Mouse (Mus musculus) heart, embryonic 16.5 days (tissue): Measurements from ENCODE around the gene Mkrn2. TPM values are rescaled to one million over a fixed set of nuclear protein-coding genes. Genes with fewer than 3 reads are reported as not detected.

Experiments
- ATAC-seq: fragments of 200-750 bp; cut with Nextera tagmentation; replicated peaks from 2 replicates; pipeline ENCODE4 v1.8.0; 2017; ENCODE audit warnings: moderate number of reproducible peaks; ENCODE audit not compliant: insufficient read depth, low FRiP score; ENCODE audit errors: extremely low read depth
- H3K27ac ChIP-seq: fragments of 300-500 bp; sonication (generic); 2 replicates; pipeline ENCODE4 v1.5.1; 2014; ENCODE audit warnings: mild to moderate bottlenecking, low read length, control low read depth, moderate library complexity
- H3K27me3 ChIP-seq: fragments of 300-500 bp; sonication (generic); 2 replicates; pipeline ENCODE4 v1.6.1; 2014; ENCODE audit warnings: low read length, mixed read lengths; ENCODE audit not compliant: control insufficient read depth, insufficient read depth
- H3K36me3 ChIP-seq: fragments of 300-500 bp; sonication (generic); 2 replicates; pipeline ENCODE4 v1.6.1; 2014; ENCODE audit not compliant: control insufficient read depth, insufficient read depth
- H3K4me1 ChIP-seq: fragments of 300-500 bp; sonication (generic); 2 replicates; pipeline ENCODE4 v1.6.1; 2014; ENCODE audit warnings: low read length, mixed read lengths; ENCODE audit not compliant: control insufficient read depth, insufficient read depth
- H3K4me2 ChIP-seq: fragments of 300-500 bp; sonication (generic); 2 replicates; pipeline ENCODE4 v1.6.1; 2014; ENCODE audit warnings: low read depth, mild to moderate bottlenecking, control low read depth, low read length
- H3K4me3 ChIP-seq: fragments of 300-500 bp; sonication (generic); 2 replicates; pipeline ENCODE4 v1.5.1; 2014; ENCODE audit warnings: mild to moderate bottlenecking, control low read depth, low read length
- H3K9ac ChIP-seq: fragments of 300-500 bp; sonication (generic); 2 replicates; pipeline ENCODE4 v1.6.1; 2014; ENCODE audit warnings: low read length, control low read depth
- H3K9me3 ChIP-seq: fragments of 300-500 bp; sonication (generic); replicated peaks from 2 replicates; pipeline ENCODE4 v1.6.1; 2016; ENCODE audit warnings: low read length; ENCODE audit not compliant: control insufficient read depth
- WGBS: fragments of 180-500 bp; shearing (Covaris S2); extraction: QIAGEN DNeasy Blood & Tissue Kit; methylation state at CpG from one replicate; pipeline ENCODE4 v1.1.7; 2014; 5-methylcytosine and 5-hydroxymethylcytosine counted together
- polyA plus RNA-seq: library from polyadenylated mRNA; unstranded; fragments of >200 nt; fragmentation: Nextera tagmentation; extraction: Ambion mirVana; gene quantifications from 2 replicates; pipeline ENCODE4 v1.2.1, GENCODE M21; 2015

Mkrn2 gene
- polyA plus RNA-seq, 1 experiment from 2014 or later: 26.2 TPM

GRCm38 (mm10) chr6:115653939-115654338 is 52.2 kb downstream of the Mkrn2 start:
- 33% methylated on average over 2 of the region's 2 CpGs for WGBS
- no peak for ATAC-seq
- H3K4me1 ChIP-seq: peaks cover 55% of the 10 kb centered on the region

DNA sequence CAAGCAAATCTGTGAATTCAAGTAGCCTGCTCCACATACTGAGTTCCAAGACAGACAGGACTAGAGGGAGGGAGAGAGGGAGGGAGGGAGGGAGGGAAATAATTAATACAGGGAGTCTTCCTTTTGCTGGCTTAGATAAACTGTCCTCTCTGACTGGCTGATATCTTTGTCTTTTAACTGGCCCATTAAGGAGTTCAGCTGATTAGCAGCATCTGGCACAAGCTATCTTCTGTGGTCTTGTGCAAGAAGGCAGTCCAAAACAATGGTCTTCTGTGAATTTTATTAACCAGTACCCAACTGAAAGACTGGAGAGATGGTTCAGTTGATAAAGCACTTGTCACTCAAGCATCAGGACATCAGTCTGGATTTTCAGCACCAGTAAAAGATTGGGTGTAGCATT is 57.1 kb downstream of the Mkrn2 start:
- no peak for ATAC-seq
- no peaks in the 10 kb centered on the region for H3K9me3 ChIP-seq

More at GRCm38 (mm10) chr6:115653939-115654338, 52.2 kb downstream of the Mkrn2 start:
- no peaks in the 10 kb centered on the region for H3K36me3 ChIP-seq
- no peaks in the 10 kb centered on the region for H3K27me3 ChIP-seq
- H3K9me3 ChIP-seq: no peaks in the 10 kb centered on the region
- no peak overlapping the region for H3K27ac ChIP-seq
- no peak overlapping the region for H3K4me2 ChIP-seq
- no peak overlapping the region for H3K4me3 ChIP-seq
- no peak overlapping the region for H3K9ac ChIP-seq

GRCm38 (mm10) chr6:115664268-115664667 is 62.6 kb downstream of the Mkrn2 start:
- Histone ChIP-seq H3K4me3 (no peak overlapping the region), H3K36me3 (0 out of 2 replicates have a peak, but pooled peaks cover 5% of the 10 kb centered on the region), H3K4me1 (peaks cover 37% of the 10 kb centered on the region), H3K9me3 (no peaks in the 10 kb centered on the region), H3K27ac (no peak overlapping the region), H3K9ac (no peak overlapping the region), H3K27me3 (no peaks in the 10 kb centered on the region), H3K4me2 (no peak overlapping the region)
- 42% methylated on average over 3 of the region's 3 CpGs for WGBS
- no peak for ATAC-seq

More for the DNA sequence above, 57.1 kb downstream of the Mkrn2 start:
- no peak overlapping the region for H3K4me3 ChIP-seq
- H3K4me1 ChIP-seq: peaks cover 34% of the 10 kb centered on the region
- H3K27me3 ChIP-seq: no peaks in the 10 kb centered on the region
- H3K36me3 ChIP-seq: 0 out of 2 replicates have a peak, but pooled peaks cover 5% of the 10 kb centered on the region
- H3K9ac ChIP-seq: no peak overlapping the region
- H3K4me2 ChIP-seq: no peak overlapping the region
- H3K27ac ChIP-seq: no peak overlapping the region

GRCm38 (mm10) chr6:115666641-115667040 is 64.9 kb downstream of the Mkrn2 start:
- 76% methylated on average over 4 of the region's 4 CpGs for WGBS
- ATAC-seq: no peak
- Histone ChIP-seq H3K9ac (no peak overlapping the region), H3K36me3 (0 out of 2 replicates have a peak, but pooled peaks cover 2% of the 10 kb centered on the region), H3K4me1 (peaks cover 32% of the 10 kb centered on the region), H3K4me3 (no peak overlapping the region), H3K9me3 (no peaks in the 10 kb centered on the region), H3K27ac (no peak overlapping the region), H3K27me3 (no peaks in the 10 kb centered on the region), H3K4me2 (no peak overlapping the region)

Other genes with a start within 250 kb of the Mkrn2 start
- 4.0 and 4.3 TPM in 2 replicates for gene Pparg, start 241.0 kb upstream of the Mkrn2 start, polyA plus RNA-seq
- 17.6 and 19.0 TPM in 2 replicates for gene Tsen2, start 57.2 kb upstream of the Mkrn2 start, polyA plus RNA-seq
- gene Mkrn2os, start 9.3 kb upstream of the Mkrn2 start, polyA plus RNA-seq: 0.17 and 0.54 TPM in 2 replicates
- gene Raf1, start 74.7 kb downstream of the Mkrn2 start, polyA plus RNA-seq: 103 and 104 TPM in 2 replicates
- 1.1 and 1.3 TPM in 2 replicates for gene Tmem40, start 160.5 kb downstream of the Mkrn2 start, polyA plus RNA-seq
- gene Cand2, start 172.6 kb downstream of the Mkrn2 start, polyA plus RNA-seq: 42.0 and 49.8 TPM in 2 replicates
- gene Rpl32, start 206.8 kb downstream of the Mkrn2 start, polyA plus RNA-seq: 1,011 and 1,085 TPM in 2 replicates
- 0.51 and 0.59 TPM in 2 replicates for gene Efcab12, start 236.5 kb downstream of the Mkrn2 start, polyA plus RNA-seq